ENCODE assay signal across 13 mouse cellular contexts in genomic region chr19:47360017-47360416, GRCm38 (mm10).
DNase-seq lines count a peak whose midpoint lies in the region; ATAC-seq and TF ChIP-seq lines count a peak whose summit lies in the region.
"Had no signal": no experiment of that assay in that cellular context is flagged by ENCODE, and none has a peak within 500 bp of the region (broad histone marks: within the 10 kb centered on the region; RNA-seq: fewer than 3 reads in every experiment).

No protein-coding gene starts in this region.

- no peaks in the 10 kb centered on the region for H3K9me3 ChIP-seq in kidney, embryonic 14.5 days (ENCODE audit: control insufficient read depth, low read length)
- no peaks in the 10 kb centered on the region for H3K9me3 ChIP-seq in ES-Bruce4 (replicated peaks; ENCODE audit: control insufficient read depth, insufficient read depth, low read length, poor library complexity, severe bottlenecking)
- no peaks in the 10 kb centered on the region for H3K9me3 ChIP-seq in limb, embryonic 13.5 days
- H3K9me3 ChIP-seq: hindbrain, embryonic 15.5 days had no signal

- TF ChIP-seq CTCF in ES-Bruce4 (IDR thresholded peaks at IDR 0.05; ENCODE audit: low read depth, low read length): no peak

- no peaks in the 10 kb centered on the region for H3K27me3 ChIP-seq in kidney, embryonic 14.5 days (ENCODE audit: control insufficient read depth, insufficient read depth, low read length)
- H3K27me3 ChIP-seq in ES-Bruce4 (ENCODE audit: control insufficient read depth, insufficient read depth, low read length, poor library complexity, severe bottlenecking): no peaks in the 10 kb centered on the region
- H3K27me3 ChIP-seq in limb, embryonic 13.5 days: no peaks in the 10 kb centered on the region
- H3K27me3 ChIP-seq: hindbrain, embryonic 15.5 days had no signal

- no peak for TF ChIP-seq POLR2A in ES-Bruce4 (IDR thresholded peaks at IDR 0.05; ENCODE audit: insufficient read depth, low read length)

- 79% methylated on average over 16 of the region's 16 CpGs for WGBS in kidney, embryonic 14.5 days
- 85% methylated on average over 16 of the region's 16 CpGs for WGBS in limb, embryonic 13.5 days

- DNase-seq in cerebellum, adult 11-12 months: peak; percentile 4
- DNase-seq in cerebellum, postnatal 25 days: no peak
- no peak for DNase-seq in kidney, postnatal 10 days
- no peak for DNase-seq in layer of hippocampus, adult 9-10 months (ENCODE audit: low spot score)
- no peak for DNase-seq in layer of hippocampus, postnatal 14 days (ENCODE audit: low spot score in 2 of 2)
- DNase-seq: adrenal gland, postnatal 14 days; cerebellum, postnatal 36 days; lung, embryonic 14.5 days had no signal

- no peak overlapping the region for H3K9ac ChIP-seq in kidney, embryonic 14.5 days (ENCODE audit: low read depth, low read length)
- H3K9ac ChIP-seq in ES-Bruce4 (ENCODE audit: low read depth, poor library complexity, severe bottlenecking): peak overlapping the region; percentile 56
- H3K9ac ChIP-seq in limb, embryonic 13.5 days: no peak overlapping the region
- H3K9ac ChIP-seq: hindbrain, embryonic 15.5 days; lung, embryonic 14.5 days had no signal

- H3K4me1 ChIP-seq in kidney, embryonic 14.5 days (ENCODE audit: control insufficient read depth, insufficient read depth, low read length): peaks cover 22% of the 10 kb centered on the region
- H3K4me1 ChIP-seq in ES-Bruce4 (ENCODE audit: control insufficient read depth, insufficient read depth, low read length): no peaks in the 10 kb centered on the region
- peaks cover 10% of the 10 kb centered on the region for H3K4me1 ChIP-seq in limb, embryonic 13.5 days

- TF ChIP-seq EP300 in ES-Bruce4 (IDR thresholded peaks at IDR 0.05; ENCODE audit: insufficient read depth, low read depth, low read length): no peak

- peak overlapping the region; percentile 83; the same call in 1 of the 2 replicates for H3K27ac ChIP-seq in kidney, embryonic 14.5 days (ENCODE audit: low read depth, low read length)
- H3K27ac ChIP-seq in ES-Bruce4 (ENCODE audit: insufficient read depth, low read length): no peak overlapping the region
- H3K27ac ChIP-seq in limb, embryonic 13.5 days: peak overlapping the region; percentile 65; the same call in 1 of the 2 replicates
- H3K27ac ChIP-seq: hindbrain, embryonic 15.5 days had no signal

- H3K4me3 ChIP-seq in kidney, embryonic 14.5 days (ENCODE audit: low read length): no peak overlapping the region; the same call in 1 of the 2 replicates
- peak overlapping the region; percentile 97 for H3K4me3 ChIP-seq in ES-Bruce4 (ENCODE audit: low read depth, low read length)
- no peak overlapping the region for H3K4me3 ChIP-seq in limb, embryonic 13.5 days
- H3K4me3 ChIP-seq: hindbrain, embryonic 15.5 days; myocyte had no signal

- peaks cover 5% of the 10 kb centered on the region; the same call in 1 of the 2 replicates for H3K36me3 ChIP-seq in kidney, embryonic 14.5 days (ENCODE audit: control insufficient read depth, insufficient read depth, low read length)
- no peaks in the 10 kb centered on the region for H3K36me3 ChIP-seq in ES-Bruce4 (ENCODE audit: control insufficient read depth, insufficient read depth, low read length, poor library complexity, severe bottlenecking)
- H3K36me3 ChIP-seq in limb, embryonic 13.5 days: peaks cover 17% of the 10 kb centered on the region
- H3K36me3 ChIP-seq: hindbrain, embryonic 15.5 days had no signal

- H3K4me2 ChIP-seq in kidney, embryonic 14.5 days (replicated peaks; ENCODE audit: low read depth, low read length): peak overlapping the region; percentile 31
- peak overlapping the region; percentile 51 for H3K4me2 ChIP-seq in limb, embryonic 13.5 days (replicated peaks)

- ATAC-seq in kidney, embryonic 14.5 days (ENCODE audit: low FRiP score, low TSS enrichment): no peak
- ATAC-seq in limb, embryonic 13.5 days (ENCODE audit: low FRiP score, low read depth): no peak
